In genomic region chr5:31226641-31227040, GRCm38 (mm10) we compare ENCODE assay signal across 31 mouse cellular contexts. TPM values are rescaled to one million over a fixed set of nuclear protein-coding genes. Genes with fewer than 3 reads are reported as not detected.
"Had no signal": no experiment of that assay in that cellular context is flagged by ENCODE, and none has a peak within 500 bp of the region (broad histone marks: within the 10 kb centered on the region; RNA-seq: fewer than 3 reads in every experiment).

No protein-coding gene starts in this region.

- H3K4me2 ChIP-seq: heart, embryonic 11.5 days; heart, embryonic 13.5 days; heart, embryonic 15.5 days; hindbrain, embryonic 13.5 days; hindbrain, embryonic 15.5 days; limb, embryonic 13.5 days; limb, embryonic 15.5 days; liver, embryonic 12.5 days had no signal

- H3K27me3 ChIP-seq: heart, embryonic 13.5 days; heart, embryonic 15.5 days; hindbrain, embryonic 13.5 days; limb, embryonic 13.5 days; limb, embryonic 15.5 days; liver, embryonic 12.5 days had no signal

- H3K4me3 ChIP-seq: heart, adult 2 months; heart, embryonic 13.5 days; heart, embryonic 15.5 days; hindbrain, embryonic 13.5 days; hindbrain, embryonic 15.5 days; layer of hippocampus, adult 2 months; limb, embryonic 13.5 days; limb, embryonic 15.5 days; liver, embryonic 12.5 days had no signal

- ATAC-seq: hindbrain, postnatal 0 days; intestine, embryonic 16.5 days; liver, embryonic 12.5 days had no signal

- H3K4me1 ChIP-seq: heart, embryonic 15.5 days; limb, embryonic 13.5 days; limb, embryonic 15.5 days had no signal

- H3K9ac ChIP-seq: heart, embryonic 13.5 days; heart, embryonic 15.5 days; hindbrain, embryonic 13.5 days; hindbrain, embryonic 15.5 days; limb, embryonic 13.5 days; limb, embryonic 15.5 days; liver, embryonic 12.5 days; liver, embryonic 14.5 days had no signal

- H3K9me3 ChIP-seq: heart, embryonic 13.5 days; heart, embryonic 15.5 days; hindbrain, embryonic 13.5 days; hindbrain, embryonic 15.5 days; limb, embryonic 13.5 days; limb, embryonic 15.5 days; liver, embryonic 12.5 days had no signal

- H3K36me3 ChIP-seq: heart, embryonic 13.5 days; heart, embryonic 15.5 days; hindbrain, embryonic 13.5 days; hindbrain, embryonic 15.5 days; limb, embryonic 13.5 days; limb, embryonic 15.5 days; liver, embryonic 12.5 days had no signal

- DNase-seq: gastrocnemius, postnatal 14 days; gastrocnemius, postnatal 36 days; heart, adult 2 months; heart, postnatal 14 days; heart, postnatal 36 days; kidney, adult 18-20 months; kidney, adult 8-10 months; kidney, postnatal 10 days; kidney, postnatal 25 days; kidney, postnatal 4 days; left cerebral cortex, postnatal 4 days had no signal

- H3K27ac ChIP-seq: heart, adult 2 months; heart, embryonic 13.5 days; heart, embryonic 15.5 days; hindbrain, embryonic 13.5 days; hindbrain, embryonic 15.5 days; hindbrain, postnatal 0 days; layer of hippocampus, adult 2 months; limb, embryonic 13.5 days; limb, embryonic 15.5 days; liver, embryonic 12.5 days; liver, embryonic 14.5 days had no signal

RNA-seq across cellular contexts. Expression of gene Gm9970, which starts 14.4 kb away (rescaled TPM):
- total RNA-seq: gastrocnemius, adult 18-20 months; gastrocnemius, adult 8-10 months; gastrocnemius, postnatal 14 days; gastrocnemius, postnatal 36 days; heart, adult 2 months; heart, postnatal 14 days; heart, postnatal 36 days; hematopoietic stem cell, adult 5-6 weeks; layer of hippocampus, postnatal 10 days; layer of hippocampus, postnatal 25 days; left cerebral cortex, postnatal 10 days; left cerebral cortex, postnatal 25 days; left cerebral cortex, postnatal 4 days; liver, adult 2 months had no signal
- polyA plus RNA-seq: hindbrain, embryonic 13.5 days; liver, adult 2 months; liver, embryonic 12.5 days had no signal
